Mouse (Mus musculus): ENCODE measurements at regions not wholly inside any gene's neighbourhood (a gene's known extent, or its start where the extent isn't known, plus 50 kb on each side); places are given as distances from the start of the nearest gene placed in this dataset.

- TF ChIP-seq CTCF (IDR thresholded peaks at IDR 0.05; ENCODE audit: extremely low read depth, insufficient read depth, insufficient read length, insufficient replicate concordance) (no peak), POLR2A (IDR thresholded peaks at IDR 0.05; ENCODE audit: low read depth, low read length) (no peak)
Measured at GRCm38 (mm10) chr16:12644621-12645020, 464.9 kb upstream of the Ercc4 start.
